Comparison of ENCODE assay signal across 7 mouse cellular contexts in the genomic region with DNA sequence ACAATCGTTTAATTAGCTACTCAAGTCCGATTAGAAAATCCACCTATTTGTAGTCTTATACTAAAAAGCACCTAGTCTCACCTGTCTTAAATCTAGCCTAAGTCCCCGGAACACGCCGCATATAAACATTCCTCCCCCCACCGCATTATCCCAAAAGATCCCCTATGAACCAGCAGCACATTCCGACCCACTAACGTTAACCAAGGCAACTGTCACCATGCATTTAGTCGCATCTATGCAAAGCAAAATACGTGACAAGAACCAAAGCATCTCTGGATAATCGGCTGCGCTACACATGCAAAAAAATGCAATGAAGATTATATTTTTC. TPM values are rescaled to one million over a fixed set of nuclear protein-coding genes. Genes with fewer than 3 reads are reported as not detected.
DNase-seq lines count a peak whose midpoint lies in the region; ATAC-seq and TF ChIP-seq lines count a peak whose summit lies in the region.

No protein-coding gene starts in this region.

- no peak for TF ChIP-seq CTCF in left cerebral cortex, adult 2 months (IDR thresholded peaks at IDR 0.05)

- WGBS in forebrain, embryonic 13.5 days: 2% methylated on average over 12 of the region's 12 CpGs
- under 1% methylated on average over 12 of the region's 12 CpGs for WGBS in neural tube, embryonic 15.5 days

- H3K36me3 ChIP-seq in forebrain, embryonic 13.5 days (ENCODE audit: poor library complexity, severe bottlenecking): no peaks in the 10 kb centered on the region
- H3K36me3 ChIP-seq in neural tube, embryonic 15.5 days: no peaks in the 10 kb centered on the region

- peak overlapping the region; percentile 62 for H3K4me2 ChIP-seq in forebrain, embryonic 13.5 days
- peak overlapping the region; percentile 68 for H3K4me2 ChIP-seq in neural tube, embryonic 15.5 days

- no peak; the same call in 1 of the 2 replicates for ATAC-seq in forebrain, embryonic 13.5 days
- ATAC-seq in neural tube, embryonic 15.5 days (ENCODE audit: low FRiP score): peak; percentile 42

- H3K27me3 ChIP-seq in forebrain, embryonic 13.5 days: peaks cover 5% of the 10 kb centered on the region
- H3K27me3 ChIP-seq in neural tube, embryonic 15.5 days (replicated peaks): peaks cover 5% of the 10 kb centered on the region; the same call in 1 of the 2 replicates

- peaks cover 20% of the 10 kb centered on the region for H3K4me1 ChIP-seq in forebrain, embryonic 13.5 days
- H3K4me1 ChIP-seq in neural tube, embryonic 15.5 days: peaks cover 25% of the 10 kb centered on the region

- peak overlapping the region; percentile 3 for H3K9ac ChIP-seq in forebrain, embryonic 13.5 days
- H3K9ac ChIP-seq in neural tube, embryonic 15.5 days (replicated peaks): peak overlapping the region; percentile 57

- H3K27ac ChIP-seq in left cerebral cortex, adult 2 months: peak overlapping the region; percentile 81
- H3K27ac ChIP-seq in forebrain, embryonic 13.5 days: no peak overlapping the region
- peak overlapping the region; percentile 81 for H3K27ac ChIP-seq in neural tube, embryonic 15.5 days (replicated peaks)

- DNase-seq in left cerebral cortex, adult 2 months (ENCODE audit: extremely low spot score in 1 of 2, low spot score in 2 of 2): peak; percentile 16 to 21
- no peak for DNase-seq in left cerebral cortex, postnatal 10 days (ENCODE audit: extremely low spot score in 1 of 2, low spot score in 2 of 2)
- DNase-seq in left cerebral cortex, postnatal 36 days (ENCODE audit: low spot score in 2 of 2): peak; percentile 22 to 30
- no peak for DNase-seq in thymus, adult 18-20 months
- no peak for DNase-seq in lung, postnatal 36 days

- peak overlapping the region; percentile 73 for H3K4me3 ChIP-seq in left cerebral cortex, adult 2 months
- H3K4me3 ChIP-seq in forebrain, embryonic 13.5 days: peak overlapping the region; percentile 39
- H3K4me3 ChIP-seq in neural tube, embryonic 15.5 days (replicated peaks): peak overlapping the region; percentile 52

- no peaks in the 10 kb centered on the region for H3K9me3 ChIP-seq in forebrain, embryonic 13.5 days (replicated peaks)
- H3K9me3 ChIP-seq in neural tube, embryonic 15.5 days (replicated peaks): no peaks in the 10 kb centered on the region

- intact Hi-C loops in left cerebral cortex, adult 2 months (cut with DNase I): loop anchor here (1.0 to 10.0 kb wide), 5 partner anchors 21 to 711 kb away; partner anchors contain the start of gene Rad51ap2
- intact Hi-C loops in left cerebral cortex, postnatal 10 days (cut with DNase I): loop anchor here (5.0 kb wide), 1 partner anchor 84 kb away; no protein-coding TSS in a partner anchor
- intact Hi-C loops in left cerebral cortex, postnatal 36 days (cut with DNase I): loop anchor here (10.0 kb wide), 1 partner anchor 709 kb away; no protein-coding TSS in a partner anchor

RNA-seq across cellular contexts. Expression of gene Vsnl1, which starts 0.4 kb away (rescaled TPM):
- total RNA-seq in left cerebral cortex, adult 2 months (2021): 100 to 1,000 TPM; 637 to 675 TPM
- total RNA-seq in left cerebral cortex, postnatal 10 days (2021): 100 to 1,000 TPM; 511 to 517 TPM
- 3.3 and 4.8 TPM in 2 replicates for polyA plus RNA-seq in forebrain, embryonic 13.5 days (2015; fragmentation: Nextera tagmentation; extraction: Ambion mirVana)
- total RNA-seq in left cerebral cortex, postnatal 36 days (2021): 100 to 1,000 TPM; 618 to 709 TPM
- 142 and 148 TPM in 2 replicates for polyA plus RNA-seq in neural tube, embryonic 15.5 days (2015; fragmentation: Nextera tagmentation; extraction: Ambion mirVana)

RNA-seq across cellular contexts. Expression of gene Rad51ap2, which starts 19.9 kb away (rescaled TPM):
- total RNA-seq in left cerebral cortex, adult 2 months (2021): 1 to 10 TPM; 2.1 to 2.9 TPM
- total RNA-seq in left cerebral cortex, postnatal 10 days (2021): 1 to 10 TPM; 2.5 to 3.3 TPM
- polyA plus RNA-seq in forebrain, embryonic 13.5 days (2015; fragmentation: Nextera tagmentation; extraction: Ambion mirVana): 0.25 and 0.37 TPM in 2 replicates
- total RNA-seq in left cerebral cortex, postnatal 36 days (2021): 1 to 10 TPM; 2.4 to 3.5 TPM
- polyA plus RNA-seq in neural tube, embryonic 15.5 days (2015; fragmentation: Nextera tagmentation; extraction: Ambion mirVana): 0.28 and 0.36 TPM in 2 replicates

Comparison
In these comparisons a context has a peak if more than half of its experiments do, and no peak if none do; other contexts are left out.
1. DNase-seq: peak in left cerebral cortex, adult 2 months (2 of 2) and left cerebral cortex, postnatal 36 days (2 of 2); none in left cerebral cortex, postnatal 10 days (0 of 2), thymus, adult 18-20 months (0 of 2) and lung, postnatal 36 days (single experiment).
2. Peak in every context shown above with its lines, with median percentiles within 50 percentile points of each other: H3K4me3 ChIP-seq.